Comparison of ENCODE assay signal across 8 mouse cellular contexts in genomic region chr12:55463992-55464845, GRCm38 (mm10). TPM values are rescaled to one million over a fixed set of nuclear protein-coding genes. Genes with fewer than 3 reads are reported as not detected.
DNase-seq lines count a peak whose midpoint lies in the region; ATAC-seq lines count a peak whose summit lies in the region.

No protein-coding gene starts in this region.

- no peaks in the 10 kb centered on the region for H3K27me3 ChIP-seq in embryonic facial prominence, embryonic 14.5 days (replicated peaks; ENCODE audit: control insufficient read depth, insufficient read depth, low read length)
- peaks cover 24% of the 10 kb centered on the region for H3K27me3 ChIP-seq in hindbrain, embryonic 10.5 days (ENCODE audit: insufficient read depth, poor library complexity, severe bottlenecking)

- DNase-seq in CD4-positive, CD25-positive, alpha-beta regulatory T cell, adult 2 months (ENCODE audit: low read depth, low spot score): peak; percentile 43
- DNase-seq in adrenal gland, postnatal 10 days: peak; percentile 83
- DNase-seq in embryonic facial prominence, embryonic 14.5 days (ENCODE audit: low spot score): peak; percentile 89
- peak; percentile 61 for DNase-seq in hindbrain, embryonic 10.5 days (ENCODE audit: low spot score)
- peak; percentile 43 to 70 for DNase-seq in layer of hippocampus, adult 18-20 months (ENCODE audit: low spot score in 2 of 2)
- DNase-seq in lung, postnatal 36 days: peak; percentile 85
- DNase-seq in right cerebral cortex, postnatal 4 days: peak; percentile 59
- no peak for DNase-seq in spleen, adult 12 weeks (ENCODE audit: low spot score)

- H3K4me3 ChIP-seq in embryonic facial prominence, embryonic 14.5 days (ENCODE audit: low read depth, low read length): no peak overlapping the region
- no peak overlapping the region for H3K4me3 ChIP-seq in hindbrain, embryonic 10.5 days

- peak; percentile 78 for ATAC-seq in embryonic facial prominence, embryonic 14.5 days (ENCODE audit: low read depth)

- 15% methylated on average over 16 of the region's 16 CpGs for WGBS in embryonic facial prominence, embryonic 14.5 days
- WGBS in hindbrain, embryonic 10.5 days: 25% methylated on average over 16 of the region's 16 CpGs

- no peaks in the 10 kb centered on the region for H3K9me3 ChIP-seq in embryonic facial prominence, embryonic 14.5 days (ENCODE audit: control insufficient read depth, low read length)
- H3K9me3 ChIP-seq in hindbrain, embryonic 10.5 days: no peaks in the 10 kb centered on the region

- H3K4me1 ChIP-seq in embryonic facial prominence, embryonic 14.5 days (ENCODE audit: control insufficient read depth, insufficient read depth, low read length): peaks cover 66% of the 10 kb centered on the region
- H3K4me1 ChIP-seq in hindbrain, embryonic 10.5 days (replicated peaks): peaks cover 58% of the 10 kb centered on the region

- no peaks in the 10 kb centered on the region for H3K36me3 ChIP-seq in embryonic facial prominence, embryonic 14.5 days (ENCODE audit: control insufficient read depth, insufficient read depth, low read length)
- H3K36me3 ChIP-seq in hindbrain, embryonic 10.5 days: no peaks in the 10 kb centered on the region

- H3K4me2 ChIP-seq in embryonic facial prominence, embryonic 14.5 days (ENCODE audit: low read depth, low read length): peak overlapping the region; percentile 34

- peak overlapping the region; percentile 85 for H3K27ac ChIP-seq in embryonic facial prominence, embryonic 14.5 days (replicated peaks; ENCODE audit: low read depth, low read length)
- H3K27ac ChIP-seq in hindbrain, embryonic 10.5 days: peak overlapping the region; percentile 76

- H3K9ac ChIP-seq in embryonic facial prominence, embryonic 14.5 days (ENCODE audit: low read depth, low read length): no peak overlapping the region

RNA-seq across cellular contexts. Expression of gene Nfkbia, which starts 28.2 kb away (rescaled TPM):
- total RNA-seq in adrenal gland, postnatal 10 days (2021): 10 to 100 TPM; 83.4 to 91.1 TPM
- 101 and 102 TPM in 2 replicates for polyA plus RNA-seq in embryonic facial prominence, embryonic 14.5 days (2014; fragmentation: Nextera tagmentation; extraction: Ambion mirVana)
- 33.8 and 37.1 TPM in 2 replicates for polyA plus RNA-seq in hindbrain, embryonic 10.5 days (2016; fragmentation: Nextera tagmentation; extraction: Ambion mirVana)
- 10 to 100 TPM; 33.8 to 54.4 TPM for total RNA-seq in layer of hippocampus, adult 18-20 months (2021)
